Comparison of ENCODE assay signal across 8 mouse cellular contexts in genomic region chr4:101550671-101551161, GRCm38 (mm10). TPM values are rescaled to one million over a fixed set of nuclear protein-coding genes. Genes with fewer than 3 reads are reported as not detected.
A peak's percentile ranks its signal among the peaks of the same experiment; 100 is the strongest.
DNase-seq lines count a peak whose midpoint lies in the region; ATAC-seq and TF ChIP-seq lines count a peak whose summit lies in the region.

No protein-coding gene starts in this region.

- no peak for TF ChIP-seq POLR2A in heart, adult 2 months (IDR thresholded peaks at IDR 0.05; ENCODE audit: insufficient read depth, low read depth, low read length)

- H3K27me3 ChIP-seq in heart, adult 2 months (ENCODE audit: control insufficient read depth, insufficient read depth, low read length) = peaks cover 4% of the 10 kb centered on the region
- peaks cover 25% of the 10 kb centered on the region for H3K27me3 ChIP-seq in lung, embryonic 15.5 days

- intact Hi-C loops in heart, adult 2 months (cut with DNase I) = no loop called here
- intact Hi-C loops in gastrocnemius, postnatal 14 days (cut with DNase I; ENCODE audit: low total_unique reads) = no loop called here

- H3K79me2 ChIP-seq in heart, adult 2 months (replicated peaks; ENCODE audit: control insufficient read depth, insufficient read depth, low read length) = no peaks in the 10 kb centered on the region

- TF ChIP-seq CTCF in heart, adult 2 months (IDR thresholded peaks at IDR 0.05) = no peak

- DNase-seq in heart, adult 2 months = peak; percentile 14 to 47
- no peak for DNase-seq in heart, adult 9 months (ENCODE audit: low spot score in 2 of 2)
- DNase-seq in cerebellum, adult 9-10 months = peak; percentile 65
- DNase-seq in gastrocnemius, postnatal 14 days = peak; percentile 51
- DNase-seq in kidney, adult 11 months = peak; percentile 5
- peak; percentile 25 for DNase-seq in ovary, postnatal 10 days (ENCODE audit: low spot score)
- no peak for DNase-seq in adipocyte (ENCODE audit: low spot score)

- no peaks in the 10 kb centered on the region for H3K4me1 ChIP-seq in heart, adult 2 months (ENCODE audit: control insufficient read depth, insufficient read depth, low read length)
- H3K4me1 ChIP-seq in lung, embryonic 15.5 days = peaks cover 11% of the 10 kb centered on the region

- H3K4me3 ChIP-seq in heart, adult 2 months = no peak overlapping the region
- H3K4me3 ChIP-seq in lung, embryonic 15.5 days = peak overlapping the region; percentile 32

- H3K9me3 ChIP-seq in lung, embryonic 15.5 days = no peaks in the 10 kb centered on the region

- TF ChIP-seq EP300 in heart, adult 2 months (IDR thresholded peaks at IDR 0.05; ENCODE audit: insufficient read depth, low read depth, low read length) = no peak

- peak overlapping the region; percentile 62 for H3K4me2 ChIP-seq in lung, embryonic 15.5 days

- no peak overlapping the region for H3K9ac ChIP-seq in heart, adult 2 months (ENCODE audit: low read depth, low read length)
- H3K9ac ChIP-seq in lung, embryonic 15.5 days = no peak overlapping the region

- H3K36me3 ChIP-seq in heart, adult 2 months (ENCODE audit: control insufficient read depth, insufficient read depth, low read length) = no peaks in the 10 kb centered on the region
- H3K36me3 ChIP-seq in lung, embryonic 15.5 days = no peaks in the 10 kb centered on the region

- 1% methylated on average over 33 of the region's 33 CpGs for WGBS in heart, adult 2 months
- WGBS in lung, embryonic 15.5 days = under 1% methylated on average over 33 of the region's 33 CpGs

- no peak overlapping the region for H3K27ac ChIP-seq in heart, adult 2 months
- H3K27ac ChIP-seq in lung, embryonic 15.5 days = no peak overlapping the region

- ATAC-seq in lung, embryonic 15.5 days (ENCODE audit: borderline replicate concordance, extremely low read depth, low FRiP score, low TSS enrichment) = peak; percentile 89

RNA-seq across cellular contexts. Expression of gene Dnajc6, which starts 54.3 kb away (rescaled TPM):
- total RNA-seq in heart, adult 2 months (2021) = under 1 TPM; 0.29 to 0.41 TPM
- polyA plus RNA-seq in heart, adult 2 months (2012; rRNA removed) = 0.35 and 1.2 TPM in 2 replicates
- total RNA-seq in gastrocnemius, postnatal 14 days (2021) = under 1 TPM; 0.62 to 0.64 TPM
- polyA plus RNA-seq in lung, embryonic 15.5 days (2015; fragmentation: Nextera tagmentation; extraction: Ambion mirVana) = 0.60 and 0.98 TPM in 2 replicates

Comparison
In these comparisons a context has a peak if more than half of its experiments do, and no peak if none do; other contexts are left out.
1. DNase-seq: peak in heart, adult 2 months (2 of 2), cerebellum, adult 9-10 months (single experiment), gastrocnemius, postnatal 14 days (single experiment), kidney, adult 11 months (single experiment) and ovary, postnatal 10 days (single experiment); none in heart, adult 9 months (0 of 2) and adipocyte (single experiment).